8 mouse cellular contexts compared by ENCODE assay signal in the genomic region with DNA sequence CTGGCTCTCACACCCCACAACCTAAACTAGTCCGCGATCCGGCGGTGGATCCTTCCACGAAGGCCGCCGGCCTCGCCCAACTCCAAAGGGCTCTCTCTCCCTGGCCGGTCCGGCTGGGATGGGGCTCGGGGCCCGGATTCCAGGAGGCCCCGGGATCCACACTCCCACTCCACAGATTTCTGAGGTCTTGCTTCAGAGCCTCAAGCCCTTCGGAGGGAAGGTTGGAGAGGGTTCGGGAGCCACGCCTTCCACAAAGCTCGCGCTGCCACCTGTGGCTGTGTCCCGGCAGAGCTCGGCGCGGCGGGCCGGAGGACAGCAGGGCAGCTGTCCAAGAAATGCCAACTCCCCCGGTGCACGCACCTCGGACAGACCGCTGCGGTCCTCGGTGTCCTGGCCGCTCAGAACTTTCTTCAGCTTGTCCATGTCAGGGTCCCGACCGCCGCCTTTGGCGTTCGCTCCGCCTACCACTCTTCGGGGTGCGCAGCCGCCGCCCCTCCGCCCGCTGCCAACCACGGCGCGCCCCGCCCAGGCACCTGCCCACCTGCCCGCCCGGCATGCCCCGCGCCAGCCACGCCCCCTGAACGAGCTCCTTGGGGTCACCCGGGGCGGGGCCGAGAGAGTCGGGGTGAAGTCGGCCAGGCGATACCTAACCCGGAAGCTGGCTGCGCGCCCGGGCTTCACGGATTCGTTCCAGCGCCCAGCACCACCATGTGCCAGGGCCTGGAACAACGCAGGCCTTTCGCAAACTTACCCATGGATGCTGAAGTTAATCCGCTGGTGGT. TPM values are rescaled to one million over a fixed set of nuclear protein-coding genes. Genes with fewer than 3 reads are reported as not detected.
DNase-seq lines count a peak whose midpoint lies in the region; ATAC-seq lines count a peak whose summit lies in the region.

A gene (minus strand): TSS at position 559 of the 782 bp plus-strand sequence.

- peaks cover 8% of the 10 kb centered on the region; the same call in 1 of the 2 replicates for H3K27me3 ChIP-seq in hindbrain, embryonic 15.5 days

- no peaks in the 10 kb centered on the region for H3K36me3 ChIP-seq in hindbrain, embryonic 15.5 days

- H3K4me3 ChIP-seq in hindbrain, embryonic 15.5 days = peak within 1 kb of the TSS; percentile 67

- no peaks in the 10 kb centered on the region for H3K9me3 ChIP-seq in hindbrain, embryonic 15.5 days

- peak within 1 kb of the TSS; percentile 93 for H3K4me2 ChIP-seq in hindbrain, embryonic 15.5 days

- peak; percentile 89 for ATAC-seq in activated CD4-positive, CD25-positive, alpha-beta regulatory T cell, adult 4 months
- ATAC-seq in common myeloid progenitor, adult 5-6 weeks (replicated peaks; ENCODE audit: low read depth, poor library complexity, severe bottlenecking) = peak; percentile 70
- peak; percentile 88 for ATAC-seq in hindbrain, embryonic 15.5 days (ENCODE audit: low FRiP score, low read depth)

- peaks cover 12% of the 10 kb centered on the region for H3K4me1 ChIP-seq in hindbrain, embryonic 15.5 days (replicated peaks)

- peak within 1 kb of the TSS; percentile 27; the same call in 1 of the 2 replicates for H3K27ac ChIP-seq in hindbrain, embryonic 15.5 days (replicated peaks)

- peak within 1 kb of the TSS; percentile 45 for H3K9ac ChIP-seq in hindbrain, embryonic 15.5 days

- DNase-seq in gastrocnemius, adult 18-20 months (ENCODE audit: low spot score) = peak; percentile 91
- peak; percentile 55 for DNase-seq in left cerebral cortex, adult 11 months (ENCODE audit: low spot score)
- DNase-seq in lung, postnatal 4 days = peak; percentile 94 to 96
- peak; percentile 92 for DNase-seq in retina, postnatal 1 day
- peak; percentile 79 to 90 for DNase-seq in urinary bladder, adult 18-20 months (ENCODE audit: low spot score in 2 of 2)

- under 1% methylated on average over 63 of the region's 69 CpGs for WGBS in hindbrain, embryonic 15.5 days

RNA-seq across cellular contexts. Expression of the gene that starts here (rescaled TPM):
- polyA plus RNA-seq in activated CD4-positive, CD25-positive, alpha-beta regulatory T cell, adult 4 months (2017; shearing (Covaris generic)) = 10 to 100 TPM; 25.5 to 25.9 TPM
- total RNA-seq in common myeloid progenitor, adult 5-6 weeks (2017) = 30.9 and 31.8 TPM in 2 replicates
- total RNA-seq in gastrocnemius, adult 18-20 months (2021) = 10 to 100 TPM in 1 of 2 experiments, 1 to 10 TPM in 1; 8.9 to 10.1 TPM
- 6.8 and 7.3 TPM in 2 replicates for polyA plus RNA-seq in hindbrain, embryonic 15.5 days (2015; fragmentation: Nextera tagmentation; extraction: Ambion mirVana)

Comparison
In these comparisons a context has a peak if more than half of its experiments do, and no peak if none do; other contexts are left out.
1. Peak in every context shown above with its lines: DNase-seq, ATAC-seq, H3K4me3 ChIP-seq and H3K27ac ChIP-seq.